Mouse (Mus musculus) midbrain, embryonic 14.5 days (tissue): ENCODE data around the gene Tfam. TPM values are rescaled to one million over a fixed set of nuclear protein-coding genes. Genes with fewer than 3 reads are reported as not detected.

Experiments
- ATAC-seq: fragments of 200-750 bp; cut with Nextera tagmentation; 2 replicates; pipeline ENCODE4 v1.8.0; 2017; ENCODE audit warnings: moderate number of reproducible peaks, moderate library complexity; ENCODE audit not compliant: low FRiP score, low TSS enrichment
- DNase-seq: peaks from one replicate; pipeline ENCODE4 v3.0.0-alpha.2; 2015
- H3K27ac ChIP-seq: fragments of 300-500 bp; sonication (generic); replicated peaks from 2 replicates; pipeline ENCODE4 v1.5.1; 2014; ENCODE audit warnings: mild to moderate bottlenecking, low read depth, low read length, moderate library complexity
- H3K27me3 ChIP-seq: fragments of 300-500 bp; sonication (generic); 2 replicates; pipeline ENCODE4 v1.6.1; 2014; ENCODE audit warnings: low read length, control low read depth, mixed read lengths; ENCODE audit not compliant: control insufficient read depth, insufficient read depth
- H3K36me3 ChIP-seq: fragments of 300-500 bp; sonication (generic); 2 replicates; pipeline ENCODE4 v1.6.1; 2014; ENCODE audit warnings: low read length, control low read depth; ENCODE audit not compliant: control insufficient read depth, insufficient read depth
- H3K4me1 ChIP-seq: fragments of 300-500 bp; sonication (generic); 2 replicates; pipeline ENCODE4 v1.6.1; 2014; ENCODE audit warnings: mild to moderate bottlenecking, antibody characterized with exemption, low read length, control low read depth; ENCODE audit not compliant: control insufficient read depth, insufficient read depth
- H3K4me2 ChIP-seq: fragments of 300-500 bp; sonication (generic); 2 replicates; pipeline ENCODE4 v1.6.1; 2014; ENCODE audit warnings: mild to moderate bottlenecking, low read length, moderate library complexity
- H3K4me3 ChIP-seq: fragments of 300-500 bp; sonication (generic); replicated peaks from 2 replicates; pipeline ENCODE4 v1.5.1; 2014; ENCODE audit warnings: low read depth, low read length
- H3K9ac ChIP-seq: fragments of 300-500 bp; sonication (generic); replicated peaks from 2 replicates; pipeline ENCODE4 v1.6.1; 2014; ENCODE audit warnings: mild to moderate bottlenecking, low read length, moderate library complexity
- H3K9me3 ChIP-seq: fragments of 300-500 bp; sonication (generic); 2 replicates; pipeline ENCODE4 v1.6.1; 2016; ENCODE audit warnings: low read length, control low read depth, mixed read lengths; ENCODE audit not compliant: control insufficient read depth
- WGBS: fragments of 180-500 bp; shearing (Covaris S2); extraction: QIAGEN DNeasy Blood & Tissue Kit; methylation state at CpG from one replicate; pipeline ENCODE4 v1.1.7; 2014; 5-methylcytosine and 5-hydroxymethylcytosine counted together
- polyA plus RNA-seq: library from polyadenylated mRNA; unstranded; fragments of >200 nt; fragmentation: Nextera tagmentation; extraction: Ambion mirVana; gene quantifications from 2 replicates; pipeline ENCODE4 v1.2.1, GENCODE M21; 2014

The Tfam gene
- polyA plus RNA-seq, 1 experiment from 2014 or later, result 50.1 TPM

GRCm38 (mm10) chr10:71188681-71189080 lies 49.4 kb downstream of the Tfam start:
- no peaks in the 10 kb centered on the region for H3K36me3 ChIP-seq
- H3K9ac ChIP-seq, result no peak overlapping the region
- H3K27me3 ChIP-seq, result no peaks in the 10 kb centered on the region
- no peak overlapping the region for H3K4me2 ChIP-seq
- no peaks in the 10 kb centered on the region for H3K9me3 ChIP-seq
- ATAC-seq (no peak), DNase-seq (no peak)
- no peak overlapping the region for H3K27ac ChIP-seq
- 90% methylated on average over 4 of the region's 4 CpGs for WGBS
- H3K4me1 ChIP-seq, result peaks cover 7% of the 10 kb centered on the region
- no peak overlapping the region for H3K4me3 ChIP-seq

DNA sequence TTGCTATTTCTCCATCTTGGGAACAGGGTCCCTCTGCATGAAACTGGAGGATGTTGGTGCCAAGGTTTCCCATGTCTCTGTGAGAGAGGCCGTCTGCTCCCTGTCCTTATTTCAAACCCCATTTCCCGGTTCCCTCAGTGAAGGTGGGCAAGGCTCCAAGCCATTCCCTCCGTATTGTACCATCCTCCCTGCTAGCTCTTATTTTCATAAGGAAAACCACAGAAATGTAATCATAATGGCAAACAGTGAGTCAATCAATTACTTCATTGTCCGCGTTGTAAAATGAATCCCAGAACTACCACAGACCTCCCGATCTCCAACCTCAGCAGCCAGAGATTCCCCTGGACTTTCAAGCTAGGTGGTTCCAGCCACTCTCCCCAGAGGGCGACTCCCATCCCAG lies 53.0 kb downstream of the Tfam start:
- H3K9ac ChIP-seq, result no peak overlapping the region
- H3K4me3 ChIP-seq, result no peak overlapping the region
- H3K9me3 ChIP-seq, result 0 out of 2 replicates have a peak, but pooled peaks cover 3% of the 10 kb centered on the region
- WGBS, result 90% methylated on average over 7 of the region's 7 CpGs
- H3K27ac ChIP-seq, result no peak overlapping the region
- ATAC-seq, result no peak
- H3K4me2 ChIP-seq, result no peak overlapping the region
- H3K27me3 ChIP-seq, result no peaks in the 10 kb centered on the region
- no peak for DNase-seq
- no peaks in the 10 kb centered on the region for H3K4me1 ChIP-seq
- no peaks in the 10 kb centered on the region for H3K36me3 ChIP-seq

DNA sequence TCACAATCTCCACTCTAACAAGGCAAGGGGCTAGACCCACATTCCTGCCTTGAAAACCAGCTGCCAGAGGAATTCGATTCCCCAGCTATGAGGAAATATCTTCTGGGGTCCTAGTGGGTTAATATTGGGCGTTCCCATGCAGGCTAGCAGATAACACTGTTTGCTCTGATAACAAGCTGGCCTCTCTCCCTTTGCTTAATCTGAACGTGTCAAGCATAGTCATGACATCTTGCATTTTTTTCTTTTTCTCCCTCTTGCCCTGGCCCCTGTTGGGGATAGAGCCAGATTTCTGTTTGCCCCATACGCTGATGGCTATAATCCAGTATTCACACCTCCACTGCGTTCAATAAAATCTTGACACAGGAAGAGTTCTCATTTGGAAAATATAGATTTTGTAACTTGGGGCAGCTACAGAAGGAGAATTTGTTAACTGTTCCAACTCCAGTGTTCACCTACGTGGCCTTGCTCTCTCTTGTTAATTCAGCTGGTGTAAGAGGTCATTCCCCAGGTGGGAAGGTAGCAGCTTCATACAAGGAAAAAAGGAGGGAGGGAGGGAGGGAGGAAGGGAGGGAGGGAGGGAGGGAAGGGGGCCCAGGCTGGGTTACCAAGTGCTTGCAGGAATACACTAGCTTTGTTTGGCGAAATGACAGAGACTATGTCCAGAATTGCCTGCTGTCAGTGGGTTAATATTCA lies 54.6 kb downstream of the Tfam start:
- Histone ChIP-seq H3K36me3 (no peaks in the 10 kb centered on the region), H3K27ac (no peak overlapping the region; the same call in 1 of the 2 replicates), H3K4me1 (no peaks in the 10 kb centered on the region), H3K9me3 (0 out of 2 replicates have a peak, but pooled peaks cover 3% of the 10 kb centered on the region), H3K4me2 (no peak overlapping the region), H3K9ac (no peak overlapping the region), H3K4me3 (no peak overlapping the region), H3K27me3 (no peaks in the 10 kb centered on the region)
- no peak for DNase-seq
- no peak for ATAC-seq
- 63% methylated on average over 7 of the region's 7 CpGs for WGBS

DNA sequence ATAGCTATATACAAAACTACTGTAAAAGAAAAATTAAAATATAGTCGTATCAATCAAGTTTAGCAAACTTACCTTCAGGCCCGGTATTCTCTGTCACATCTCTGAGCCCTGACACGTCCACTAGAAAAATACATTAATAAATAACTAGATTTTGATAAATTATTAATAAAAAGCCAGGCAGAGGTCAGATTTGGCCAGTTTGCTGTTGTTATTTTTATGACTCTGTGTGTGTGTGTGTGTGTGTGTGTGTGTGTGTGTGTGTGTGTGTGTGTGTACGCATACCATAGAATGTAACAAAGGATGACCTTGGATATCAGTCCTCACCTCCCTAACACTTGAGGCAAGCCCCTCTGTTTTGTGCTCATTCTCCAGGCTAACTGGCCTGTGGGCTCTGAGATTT lies 56.1 kb downstream of the Tfam start:
- Histone ChIP-seq H3K27me3 (no peaks in the 10 kb centered on the region), H3K4me1 (no peaks in the 10 kb centered on the region), H3K4me3 (no peak overlapping the region), H3K9ac (no peak overlapping the region), H3K4me2 (no peak overlapping the region), H3K36me3 (no peaks in the 10 kb centered on the region), H3K9me3 (0 out of 2 replicates have a peak, but pooled peaks cover 3% of the 10 kb centered on the region), H3K27ac (0 out of 2 replicates have a peak overlapping the region, but pooled peaks have one; percentile 45)
- DNase-seq (no peak), ATAC-seq (no peak)
- WGBS, result 68% methylated on average over 4 of the region's 4 CpGs

- Histone ChIP-seq H3K9me3 (0 out of 2 replicates have a peak, but pooled peaks cover 3% of the 10 kb centered on the region), H3K4me2 (no peak overlapping the region), H3K27ac (no peak overlapping the region), H3K4me3 (no peak overlapping the region), H3K9ac (no peak overlapping the region), H3K36me3 (no peaks in the 10 kb centered on the region), H3K4me1 (no peaks in the 10 kb centered on the region), H3K27me3 (no peaks in the 10 kb centered on the region)
- 89% methylated on average over 2 of the region's 2 CpGs for WGBS
- no peak for DNase-seq
- no peak for ATAC-seq
Measured at GRCm38 (mm10) chr10:71181091-71181490, 57.0 kb downstream of the Tfam start.

GRCm38 (mm10) chr10:71180057-71180456 lies 58.0 kb downstream of the Tfam start:
- Histone ChIP-seq H3K4me2 (no peak overlapping the region), H3K9ac (no peak overlapping the region), H3K27ac (no peak overlapping the region), H3K9me3 (0 out of 2 replicates have a peak, but pooled peaks cover 3% of the 10 kb centered on the region), H3K36me3 (no peaks in the 10 kb centered on the region), H3K27me3 (no peaks in the 10 kb centered on the region), H3K4me1 (no peaks in the 10 kb centered on the region), H3K4me3 (no peak overlapping the region)
- no peak for ATAC-seq
- DNase-seq, result no peak
- 77% methylated on average over 2 of the region's 2 CpGs for WGBS

DNA sequence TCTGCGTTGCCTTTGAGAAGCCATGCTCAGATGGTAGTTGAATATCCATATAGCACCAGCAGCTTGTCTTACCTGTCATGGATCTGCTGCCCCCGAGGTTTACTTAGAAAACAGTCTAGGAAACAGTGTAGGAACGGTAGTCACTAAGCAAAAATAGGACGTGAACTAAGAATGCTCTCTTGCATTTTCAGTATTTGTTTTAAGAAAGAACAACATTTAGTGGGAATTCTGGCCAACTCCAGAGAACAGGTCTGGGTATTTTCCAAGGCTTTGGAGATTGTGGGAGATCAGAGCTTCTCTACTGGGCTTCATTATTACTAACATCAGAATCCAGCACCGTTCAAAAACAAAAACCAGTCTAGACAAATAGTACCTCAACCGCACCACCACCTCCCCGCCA lies 60.9 kb downstream of the Tfam start:
- H3K9me3 ChIP-seq, result 0 out of 2 replicates have a peak, but pooled peaks cover 3% of the 10 kb centered on the region
- no peak overlapping the region for H3K4me3 ChIP-seq
- H3K4me1 ChIP-seq, result no peaks in the 10 kb centered on the region
- 91% methylated on average over 7 of the region's 7 CpGs for WGBS
- DNase-seq, result no peak
- no peak overlapping the region for H3K9ac ChIP-seq
- no peak overlapping the region for H3K4me2 ChIP-seq
- H3K36me3 ChIP-seq, result no peaks in the 10 kb centered on the region
- no peak overlapping the region for H3K27ac ChIP-seq
- ATAC-seq, result no peak
- H3K27me3 ChIP-seq, result no peaks in the 10 kb centered on the region

DNA sequence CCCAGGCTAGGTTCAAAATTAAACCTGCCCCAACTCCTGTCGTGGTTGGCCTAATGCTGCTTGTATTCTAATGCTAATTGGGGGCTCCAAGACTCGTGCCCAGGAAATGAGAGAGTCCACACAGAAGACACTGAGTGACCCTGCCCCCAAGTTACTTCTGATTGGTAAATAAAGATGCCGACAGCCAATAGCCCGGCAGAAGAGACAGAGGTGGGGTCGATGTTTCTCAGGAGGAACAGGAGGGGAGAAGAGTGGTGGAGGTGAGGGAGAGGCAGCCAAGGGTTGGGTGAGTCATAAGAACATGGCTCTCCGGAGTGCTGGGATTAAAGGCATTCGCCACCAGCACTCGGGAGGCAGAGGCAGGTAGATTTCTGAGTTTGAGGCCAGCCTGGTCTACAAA lies 61.7 kb downstream of the Tfam start:
- no peak overlapping the region for H3K27ac ChIP-seq
- H3K36me3 ChIP-seq, result no peaks in the 10 kb centered on the region
- H3K4me1 ChIP-seq, result no peaks in the 10 kb centered on the region
- no peaks in the 10 kb centered on the region for H3K27me3 ChIP-seq
- no peak overlapping the region for H3K4me2 ChIP-seq
- DNase-seq, result no peak
- WGBS, result 73% methylated on average over 8 of the region's 8 CpGs
- H3K4me3 ChIP-seq, result no peak overlapping the region
- no peak for ATAC-seq
- no peak overlapping the region for H3K9ac ChIP-seq
- H3K9me3 ChIP-seq, result 0 out of 2 replicates have a peak, but pooled peaks cover 3% of the 10 kb centered on the region
